Mouse (Mus musculus) c-Kit-positive CD71-positive TER-119-positive erythroid progenitor cells, embryonic 14.5 days (primary cell): ENCODE data around the gene Phf7.

Experiments used
- DNase-seq: peaks from one replicate; pipeline ENCODE4 v3.0.0-alpha.2; 2013; ENCODE audit warnings: low spot score

Gene Phf7

DNA sequence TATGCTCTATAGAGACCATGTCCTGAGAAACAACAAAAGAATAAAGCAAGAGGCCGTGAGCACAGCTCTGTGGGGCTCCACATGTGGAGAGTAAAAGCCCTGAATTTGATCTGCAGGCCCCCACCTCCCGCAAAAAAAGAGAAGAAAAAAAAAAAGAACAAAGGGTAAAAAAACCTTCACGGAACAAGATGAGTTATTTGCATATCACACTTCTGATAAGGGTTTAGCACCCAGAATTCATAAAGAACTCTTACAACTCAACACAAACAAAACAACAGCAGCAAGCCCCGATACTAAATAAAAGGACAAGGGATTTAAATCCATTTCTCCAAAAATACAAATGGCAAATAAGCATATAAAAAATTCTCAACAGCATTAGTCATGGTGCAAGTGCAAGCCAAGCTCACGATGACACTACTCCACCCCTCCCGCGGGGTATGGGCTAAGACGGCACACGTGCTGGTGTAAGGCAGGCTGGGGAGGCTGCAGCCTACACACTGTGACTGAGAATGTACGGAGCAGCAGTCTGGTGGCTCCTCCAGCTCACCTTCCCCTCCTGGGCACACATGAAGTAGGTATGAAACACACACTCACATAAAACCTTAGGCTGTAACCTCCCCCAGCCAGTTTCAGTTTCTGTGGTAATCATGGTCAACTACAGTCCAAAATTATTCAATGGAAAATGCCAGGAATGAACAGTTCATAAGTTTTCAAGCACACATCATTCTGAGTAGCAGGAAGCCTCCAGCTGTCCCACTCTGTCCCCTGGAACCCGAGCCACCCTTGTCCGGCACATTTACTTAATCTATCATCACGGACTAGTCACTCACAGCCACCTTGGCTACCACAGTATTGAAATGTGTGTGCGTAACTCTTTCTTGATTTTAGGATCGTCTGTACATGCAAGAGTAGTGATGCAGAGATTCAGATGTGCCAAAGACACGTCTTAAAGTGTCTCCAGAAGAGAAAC lies 53.3 kb downstream of the Phf7 start:
- DNase-seq = no peak

DNA sequence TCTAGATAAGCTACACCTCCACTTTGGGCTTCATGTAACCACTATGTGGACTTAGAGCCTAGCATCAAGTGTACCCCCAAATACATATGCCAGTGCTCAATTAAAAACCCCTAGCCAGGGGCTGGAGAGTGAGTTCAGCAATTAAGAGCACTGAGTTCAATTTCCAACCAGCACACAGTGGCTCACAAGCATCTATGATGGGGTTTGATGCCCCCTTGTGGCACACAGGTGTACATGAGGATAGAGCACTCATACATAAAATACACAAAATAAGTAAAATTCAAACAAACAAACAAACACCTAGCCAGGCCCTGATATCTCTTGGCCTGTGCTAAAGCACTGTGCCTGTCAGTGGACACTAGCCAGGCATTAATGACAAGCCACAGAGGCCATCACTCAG lies 55.1 kb downstream of the Phf7 start:
- peak; percentile 34 for DNase-seq

DNA sequence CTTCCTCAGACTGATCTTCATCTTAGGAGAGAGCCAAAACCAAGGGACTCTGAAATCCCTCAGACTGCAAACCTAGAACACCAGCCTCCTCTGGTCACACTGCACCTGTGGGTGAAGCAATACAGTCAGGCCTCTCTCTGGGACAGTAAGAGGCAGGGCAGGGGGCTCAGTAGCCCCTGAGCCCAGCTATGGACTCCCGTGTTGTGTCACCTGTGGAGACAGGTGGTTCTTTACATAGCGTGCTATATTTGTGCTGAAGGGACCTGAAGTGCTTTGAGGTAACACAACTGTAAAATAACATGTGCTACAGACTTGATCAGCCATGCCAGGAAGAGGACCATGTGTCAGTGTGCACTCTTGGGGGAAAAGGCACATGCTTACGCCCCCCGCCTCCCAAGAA lies 55.6 kb downstream of the Phf7 start:
- no peak for DNase-seq

DNA sequence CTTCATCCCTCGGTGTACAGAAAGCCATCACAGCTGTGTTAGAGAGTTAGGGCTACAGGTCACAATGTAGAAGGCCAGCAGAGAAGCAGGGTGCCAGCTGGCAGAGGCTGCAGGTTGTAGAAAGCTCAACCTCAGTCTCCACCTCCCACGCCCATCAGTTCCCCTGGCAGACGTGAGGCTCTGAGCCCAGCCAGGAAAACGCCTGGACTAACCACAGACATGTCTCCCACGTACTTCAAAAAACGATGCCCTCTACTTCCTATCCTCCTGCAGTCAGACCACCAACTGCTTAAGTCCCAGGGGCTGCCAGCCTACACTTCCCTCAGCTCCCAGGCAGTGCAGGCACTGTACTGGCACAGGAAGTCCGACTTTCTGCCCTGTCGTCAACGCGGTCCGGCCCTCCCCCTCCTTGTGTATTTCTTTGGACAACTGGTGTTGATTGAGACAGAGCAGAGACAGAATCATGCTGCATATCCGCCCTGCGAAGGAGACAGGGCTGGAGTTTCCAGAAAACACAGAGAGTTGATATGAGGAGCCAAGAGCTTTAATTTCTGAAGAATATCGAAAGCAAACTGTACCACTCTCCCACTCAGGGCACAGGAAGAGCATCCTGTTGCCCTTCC lies 56.1 kb downstream of the Phf7 start:
- DNase-seq = no peak

DNA sequence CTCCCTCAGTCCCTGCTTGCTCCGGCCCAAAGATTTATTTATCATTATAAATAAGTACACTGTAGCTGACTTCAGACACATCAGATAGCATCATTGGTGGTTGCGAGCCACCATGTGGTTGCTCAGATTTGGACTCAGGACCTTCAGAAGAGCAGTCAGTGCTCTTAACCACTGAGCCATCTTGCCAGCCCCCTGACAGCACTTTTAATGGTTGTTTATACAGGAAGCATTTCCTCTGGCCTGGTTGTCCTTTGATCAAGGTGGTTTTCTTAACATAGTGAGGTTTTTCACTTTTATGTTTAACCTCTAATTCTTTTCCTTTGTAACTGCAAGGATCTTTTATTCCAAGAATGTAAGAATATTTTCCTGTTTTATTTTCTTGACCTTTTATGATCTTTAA lies 56.7 kb downstream of the Phf7 start:
- no peak for DNase-seq

DNA sequence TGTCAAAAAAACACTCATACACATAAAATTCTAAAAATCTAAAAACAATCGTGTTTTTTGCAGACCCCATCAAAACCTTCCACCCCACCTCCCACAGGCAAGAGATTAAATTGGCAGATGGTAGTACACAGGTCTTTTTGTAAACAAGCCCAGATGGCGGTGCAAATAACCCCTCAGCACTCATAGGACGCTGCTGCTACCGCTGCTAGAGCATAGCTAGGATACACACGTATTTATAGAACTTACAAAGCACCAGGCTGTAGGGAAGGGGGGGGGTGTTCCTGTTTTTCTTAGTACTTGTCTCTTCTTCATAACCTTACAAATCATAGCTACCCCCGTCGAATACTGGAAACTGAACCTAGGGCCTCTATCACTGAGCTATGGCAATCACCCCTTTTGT lies 57.3 kb downstream of the Phf7 start:
- DNase-seq = no peak

DNA sequence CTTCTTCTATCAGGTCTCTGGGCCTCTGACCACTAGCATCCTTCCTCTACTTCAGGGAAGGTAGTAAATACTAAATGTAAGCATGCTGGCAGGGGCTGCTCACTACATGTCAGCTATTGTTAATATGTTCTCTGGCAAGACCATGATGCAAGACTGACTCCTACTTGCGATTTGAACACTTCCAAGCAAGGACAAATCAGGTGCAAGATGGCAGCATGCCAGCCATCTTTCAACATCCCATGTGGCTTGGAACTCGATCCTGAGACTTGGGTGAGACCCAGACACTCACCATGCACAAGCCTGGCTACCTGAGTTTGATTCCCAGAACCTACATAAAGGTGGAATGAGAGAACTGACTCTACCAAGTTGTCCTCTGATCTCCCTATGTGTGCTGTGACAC lies 59.2 kb downstream of the Phf7 start:
- no peak for DNase-seq

DNA sequence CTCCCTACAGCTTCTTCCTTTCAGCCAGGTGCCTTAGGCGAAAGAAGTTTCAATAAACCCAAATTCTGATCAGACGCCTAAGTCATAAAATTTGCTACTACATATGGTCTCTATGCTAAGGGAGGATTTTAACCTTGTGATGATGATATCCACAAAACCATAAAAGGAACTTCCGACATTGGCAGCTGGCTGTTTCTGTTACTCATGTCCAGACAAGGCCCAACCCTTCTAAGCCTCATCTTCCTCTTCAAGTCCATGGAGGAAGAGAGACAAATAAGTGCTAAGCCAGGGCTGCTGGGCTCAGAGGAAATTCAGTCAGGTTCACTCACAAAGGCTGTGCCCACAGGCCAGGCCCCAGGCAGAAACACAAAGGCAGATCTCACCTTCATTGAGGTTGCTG lies 61.8 kb downstream of the Phf7 start:
- DNase-seq = no peak

DNA sequence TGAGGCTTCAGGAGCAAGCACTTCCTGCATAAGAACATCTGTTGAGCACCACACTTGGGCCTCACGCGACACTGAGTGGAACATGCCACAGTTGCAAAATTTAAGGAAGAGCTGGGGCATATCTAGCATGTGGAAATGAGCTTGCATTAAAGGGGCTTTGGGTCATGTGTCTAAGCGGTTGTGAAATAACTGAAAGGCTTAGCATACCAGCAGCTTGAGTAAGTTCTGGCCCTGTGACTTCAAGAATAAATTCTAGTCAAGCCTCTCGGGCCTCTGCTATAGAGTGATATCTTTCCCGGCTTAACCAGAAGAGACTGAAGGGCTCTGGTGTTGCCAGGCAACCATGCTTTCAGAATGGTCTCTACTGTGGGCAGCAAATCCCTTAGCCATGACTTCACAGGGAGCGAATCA lies 62.3 kb downstream of the Phf7 start:
- no peak for DNase-seq
